Mouse (Mus musculus) liver, adult 2 months (tissue): ENCODE measurements around the gene Il1r1.

Experiments
- CTCF ChIP-seq: fragments of 200-500 bp; IDR thresholded peaks from 2 replicates; pipeline ENCODE4 v1.5.1; 2011; ENCODE audit warnings: low read depth, low read length, control low read depth
- POLR2A ChIP-seq: fragments of 200-500 bp; IDR thresholded peaks from 2 replicates; pipeline ENCODE4 v1.6.1; 2011; ENCODE audit warnings: low read length, control low read depth; ENCODE audit not compliant: insufficient read depth; ENCODE audit errors: extremely low read depth

DNA sequence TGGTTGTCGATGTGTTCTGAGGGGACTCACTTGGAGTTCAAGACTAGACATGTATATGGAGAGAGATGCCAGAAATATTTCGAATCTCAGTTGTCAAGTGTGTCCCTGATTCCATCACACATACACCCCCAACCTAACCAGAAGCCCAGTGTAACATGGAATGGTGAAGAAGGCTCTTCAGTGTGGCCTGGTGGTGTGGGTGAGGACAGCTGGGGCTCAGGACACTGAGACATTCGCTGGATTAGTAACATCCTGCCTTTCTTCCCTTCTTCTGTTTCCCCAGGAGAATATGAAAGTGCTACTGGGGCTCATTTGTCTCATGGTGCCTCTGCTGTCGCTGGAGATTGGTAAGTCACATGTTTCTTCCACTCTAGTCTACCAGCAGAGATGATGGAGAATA, 57.1 kb downstream of the Il1r1 start:
- TF ChIP-seq POLR2A: no peak
- TF ChIP-seq CTCF: no peak
